Mouse (Mus musculus) liver, adult (tissue): ENCODE data around the gene Zfp982.
"Not testable (repeated sequence)": the region's sequence is repeated elsewhere in the genome, so short reads cannot be mapped to it uniquely, and the experiment has no call there.

Experiments used
- GATA4 ChIP-seq: IDR thresholded peaks from 2 replicates; pipeline ENCODE4 v1.6.1; 2014; ENCODE audit warnings: mild to moderate bottlenecking, low read length; ENCODE audit not compliant: insufficient replicate concordance

Gene Zfp982

DNA sequence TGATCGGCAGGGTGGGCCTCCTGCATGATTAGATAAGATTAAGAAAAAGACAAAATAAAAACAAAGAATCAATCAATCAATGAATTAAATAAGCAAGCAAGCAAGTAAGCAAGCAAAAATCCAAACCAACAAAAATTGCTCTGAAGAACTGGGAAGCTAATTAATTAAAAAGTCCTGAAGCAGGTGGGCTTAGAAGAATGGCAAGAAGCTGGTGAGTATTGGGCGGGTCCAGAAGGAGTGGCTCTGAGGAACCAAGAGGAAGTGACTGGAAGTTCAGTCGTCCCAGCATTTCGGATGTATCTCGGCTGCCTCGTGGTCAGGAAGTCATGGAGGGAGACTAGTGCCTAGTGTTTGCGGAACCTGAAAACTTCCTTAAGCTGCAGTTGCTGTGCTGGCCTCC lies at the start of gene Zfp982:
Gene Zfp982, plus strand, starts transcription at position 301 of the 400 bp plus-strand sequence.
- TF ChIP-seq GATA4, result not testable (repeated sequence)

DNA sequence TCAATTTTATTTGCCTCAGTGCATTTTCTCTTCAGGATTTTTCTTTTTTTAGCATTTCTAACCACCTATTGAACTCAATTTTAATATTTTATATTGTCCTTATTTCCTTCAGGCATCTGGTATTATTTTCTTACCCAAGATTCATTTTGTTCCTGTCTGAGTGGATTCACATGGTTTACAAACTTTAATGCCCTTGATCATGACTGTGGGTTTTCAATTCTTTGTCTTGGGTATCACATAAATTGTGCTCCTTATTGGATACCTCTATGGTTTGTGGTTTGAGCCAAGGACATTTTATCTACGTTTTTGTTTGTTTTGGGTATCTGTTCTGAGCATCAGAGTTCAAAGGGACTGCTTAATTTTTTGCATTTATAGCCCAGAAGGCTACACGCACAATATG lies 43.9 kb upstream of the Zfp982 start:
- TF ChIP-seq GATA4, result no peak

DNA sequence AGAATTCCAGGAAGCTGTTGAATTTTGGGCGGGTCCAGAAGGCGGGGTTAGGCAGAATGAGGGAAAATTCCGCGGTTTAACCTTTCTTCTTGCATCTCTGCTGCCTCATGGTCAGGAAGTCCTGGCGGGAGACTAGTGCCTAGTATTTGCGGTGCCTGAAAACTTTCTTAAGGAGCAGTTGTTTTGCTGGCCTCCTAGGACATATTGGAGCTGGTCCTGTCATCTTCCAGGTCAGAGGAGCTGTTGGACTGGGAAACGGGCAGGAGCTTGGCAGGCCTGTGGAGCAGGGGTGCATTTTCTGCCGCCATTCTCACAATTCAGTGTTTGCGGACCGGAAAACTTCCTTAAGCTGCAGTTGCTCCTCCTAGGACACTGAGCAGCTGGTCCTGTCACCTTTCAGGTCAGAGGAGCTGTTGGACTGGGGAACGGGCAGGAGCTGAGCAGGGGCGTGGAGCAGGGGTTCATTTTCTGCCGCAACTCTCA lies 43.1 kb upstream of the Zfp982 start:
- no peak for TF ChIP-seq GATA4

DNA sequence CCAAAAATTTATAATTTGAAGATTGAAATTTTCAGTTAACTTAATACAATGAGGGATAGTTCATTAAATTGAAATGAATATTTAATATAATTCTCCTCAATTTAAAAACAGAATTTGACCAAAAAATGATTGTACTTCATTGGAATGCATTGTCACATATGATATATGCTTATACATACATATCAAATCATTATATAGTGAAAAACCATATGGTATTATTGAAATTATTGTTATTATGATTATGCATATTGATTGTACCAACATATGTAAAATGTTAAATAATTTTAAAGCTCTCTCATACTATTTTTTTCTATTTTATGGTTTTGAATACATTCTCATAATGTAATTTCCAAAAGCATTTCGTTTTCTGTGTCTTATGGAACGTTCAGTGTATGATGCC lies 17.0 kb downstream of the Zfp982 start:
- TF ChIP-seq GATA4, result no peak

DNA sequence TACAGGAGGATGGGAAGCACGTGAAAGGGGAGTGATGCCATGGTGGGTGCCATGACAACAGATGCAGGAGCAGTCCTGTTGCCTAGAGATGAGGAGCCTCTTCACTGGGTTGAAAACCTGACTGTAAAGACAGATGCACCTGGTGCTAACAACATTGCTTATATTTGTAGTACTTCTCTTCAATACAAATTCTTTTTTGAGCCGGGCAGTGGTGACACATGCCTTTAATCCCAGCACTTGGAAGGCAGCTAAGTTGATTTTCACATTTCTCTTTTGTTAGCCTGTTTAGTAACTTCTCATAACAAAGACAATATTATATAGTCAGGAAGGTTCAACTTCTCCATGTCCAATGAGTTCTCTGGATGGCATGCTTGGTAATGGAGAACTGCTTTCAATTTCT lies 26.8 kb downstream of the Zfp982 start:
- TF ChIP-seq GATA4, result no peak

DNA sequence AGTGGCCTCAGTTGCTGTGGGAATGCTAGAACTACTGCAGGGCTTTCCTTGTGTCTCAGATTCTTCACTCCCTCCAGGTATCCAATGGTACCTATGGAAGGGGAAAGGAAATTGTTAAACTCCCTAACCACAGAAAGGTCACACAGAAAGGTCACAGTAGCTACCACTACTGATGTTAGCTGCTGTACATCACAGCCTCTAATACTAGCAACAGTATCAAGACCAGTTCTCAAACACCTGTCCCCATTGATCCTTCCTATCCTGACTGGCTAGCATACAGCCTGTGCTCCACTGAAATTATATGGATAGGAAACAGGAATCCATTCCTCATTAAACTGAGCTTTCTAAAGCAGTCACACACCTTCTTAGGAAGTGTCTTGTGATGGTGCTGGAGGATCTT lies 27.9 kb downstream of the Zfp982 start:
- no peak for TF ChIP-seq GATA4

DNA sequence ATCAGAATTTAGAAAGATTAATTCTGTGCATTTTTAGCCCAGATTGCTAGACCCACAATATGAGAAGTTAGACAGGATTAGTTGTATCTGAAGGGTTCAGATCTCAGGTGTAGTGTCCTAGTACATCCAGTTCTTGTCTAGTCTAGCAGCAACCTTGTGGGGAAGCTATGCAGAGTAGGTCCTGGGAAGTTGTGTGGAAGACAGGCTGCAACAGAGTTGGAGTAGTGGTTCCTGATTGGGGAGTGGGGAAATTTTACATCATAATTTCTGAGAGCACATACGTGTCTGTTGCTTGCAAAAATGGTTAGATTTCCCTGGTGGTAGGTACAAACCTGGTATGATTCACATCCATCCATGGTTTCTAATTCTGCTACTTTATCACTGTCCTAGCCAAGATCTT lies 32.9 kb downstream of the Zfp982 start:
- no peak for TF ChIP-seq GATA4

DNA sequence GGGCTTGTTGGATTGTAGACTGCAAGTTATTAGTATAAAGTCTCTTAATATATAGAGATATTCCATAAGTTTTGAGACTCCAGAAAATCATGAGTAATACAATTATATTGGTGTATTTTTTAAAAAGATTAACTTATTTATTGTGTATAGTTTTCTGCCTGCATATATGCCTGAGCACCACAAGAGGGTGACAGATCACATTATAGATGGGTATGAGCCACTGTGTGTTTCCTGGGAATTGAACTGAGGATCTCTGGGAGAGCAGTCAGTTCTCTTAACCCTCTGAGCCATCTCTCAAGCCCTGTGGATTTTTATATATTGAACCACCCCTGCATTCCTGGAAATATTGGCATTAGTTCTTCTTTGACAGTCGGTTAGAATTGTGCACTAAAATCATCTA lies 38.1 kb downstream of the Zfp982 start:
- TF ChIP-seq GATA4, result no peak

DNA sequence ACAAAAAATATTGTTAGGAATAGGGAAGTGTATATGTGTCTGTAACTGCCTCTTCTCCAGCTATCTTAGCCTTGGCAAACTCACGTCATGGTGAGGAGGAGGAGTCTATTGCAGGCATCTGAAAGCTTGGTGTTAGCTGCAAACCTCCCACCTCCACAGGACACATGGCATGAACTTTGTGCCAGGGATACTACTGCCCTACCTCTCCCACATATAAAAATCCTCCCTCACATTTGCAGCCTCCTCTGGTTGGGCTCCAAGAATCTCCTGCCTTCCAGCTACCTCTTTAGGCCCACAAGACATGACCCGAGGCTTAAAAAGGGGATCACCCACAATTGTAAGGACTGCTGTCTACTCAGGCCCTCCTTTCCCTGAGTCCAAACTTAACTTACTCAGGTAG lies 45.5 kb downstream of the Zfp982 start:
- no peak for TF ChIP-seq GATA4

DNA sequence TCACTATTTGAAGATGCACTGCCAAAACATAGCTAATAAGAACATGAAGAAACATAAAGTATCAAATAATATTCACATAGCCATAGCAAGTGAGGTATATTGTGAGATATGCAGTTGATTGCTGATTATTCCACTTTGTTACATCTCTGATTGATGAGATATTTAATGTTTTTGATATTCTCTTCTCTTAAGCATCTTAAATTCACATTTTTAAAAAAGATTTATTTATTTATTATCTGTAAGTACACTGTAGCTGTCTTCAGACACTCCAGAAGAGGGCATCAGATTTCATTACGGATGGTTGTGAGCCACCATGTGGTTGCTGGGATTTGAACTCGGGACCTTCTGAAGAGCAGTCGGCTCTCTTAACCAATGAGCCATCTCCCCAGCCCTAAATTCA lies 47.7 kb downstream of the Zfp982 start, which contains the start of gene Gm16503:
Gene Gm16503, plus strand, starts transcription at position 301 of the 400 bp plus-strand sequence.
- not testable (repeated sequence) for TF ChIP-seq GATA4

DNA sequence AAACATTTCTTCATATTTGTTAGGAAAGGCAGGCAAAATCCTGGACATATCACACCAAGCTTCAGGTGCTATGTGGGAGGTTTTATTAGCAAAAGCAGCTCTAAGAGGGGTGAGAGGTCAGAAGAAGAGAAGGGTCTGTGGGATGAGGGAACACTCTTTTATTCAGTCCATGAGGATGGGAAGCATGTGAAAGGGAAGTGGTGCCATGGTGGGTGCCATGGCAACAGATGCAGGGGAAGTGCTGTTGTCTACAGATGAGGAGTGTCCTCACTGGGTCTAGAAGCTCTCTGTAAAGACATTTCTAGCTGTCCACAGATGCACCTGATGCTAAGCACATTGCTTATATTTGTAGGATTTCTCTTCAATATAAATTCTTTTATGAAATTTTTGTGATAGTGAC lies 48.9 kb downstream of the Zfp982 start:
- TF ChIP-seq GATA4, result no peak

DNA sequence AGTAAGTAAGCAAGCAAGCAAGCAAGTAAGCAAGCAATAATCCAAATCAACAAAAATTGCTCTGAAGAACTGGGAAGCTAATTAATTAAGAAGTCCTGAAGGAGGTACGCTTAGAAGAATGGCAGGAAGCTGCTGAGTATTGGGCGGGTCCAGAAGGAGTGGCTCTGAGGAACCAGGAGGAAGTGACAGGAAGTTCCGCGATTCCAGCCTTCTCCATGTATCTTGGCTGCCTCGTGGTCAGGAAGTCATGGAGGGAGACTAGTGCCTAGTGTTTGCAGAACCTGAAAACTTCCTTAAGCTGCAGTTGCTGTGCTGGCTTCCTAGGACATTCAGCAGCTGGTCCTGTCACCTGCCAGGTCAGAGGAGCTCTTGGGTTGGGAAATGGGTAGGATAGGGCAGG lies 60.9 kb downstream of the Zfp982 start, which contains the start of gene Zfp985:
Gene Zfp985, plus strand, starts transcription at position 207 of the 400 bp plus-strand sequence.
- TF ChIP-seq GATA4, result not testable (repeated sequence)
